Mouse (Mus musculus) adrenal gland, postnatal 25 days (tissue): ENCODE measurements around the gene Gpatch1. TPM values are rescaled to one million over a fixed set of nuclear protein-coding genes. Genes with fewer than 3 reads are reported as not detected.

Experiments used
- DNase-seq: peaks from one replicate; pipeline ENCODE4 v3.0.0; 2021; ENCODE audit warnings: mixed read lengths
- total RNA-seq: library from RNA; stranded (reverse); gene quantifications from 2 replicates; pipeline ENCODE4 v1.2.3, GENCODE M21; 2021

Gene Gpatch1
- total RNA-seq, 1 experiment from 2014 or later, result 21.9 TPM

DNA sequence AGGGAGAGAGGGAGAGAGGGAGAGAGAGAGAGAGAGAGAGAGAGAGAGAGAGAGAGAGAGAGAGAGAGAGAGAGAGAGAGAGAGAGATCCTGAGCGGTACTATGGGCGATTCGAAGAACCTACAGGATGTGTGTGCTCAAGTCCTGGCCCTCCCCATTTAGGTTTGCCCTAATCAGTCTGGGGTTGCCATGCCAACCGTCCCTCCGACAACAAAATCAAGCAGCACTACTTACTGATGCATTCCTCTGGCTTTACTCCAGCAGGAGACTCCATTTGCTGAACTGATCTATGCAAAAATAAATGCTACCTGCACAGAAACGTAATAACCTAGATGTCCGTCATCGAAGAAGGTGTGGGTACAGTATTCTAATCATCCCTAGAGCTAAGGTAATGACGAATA, 82.9 kb downstream of the Gpatch1 start:
- peak; percentile 62 for DNase-seq

DNA sequence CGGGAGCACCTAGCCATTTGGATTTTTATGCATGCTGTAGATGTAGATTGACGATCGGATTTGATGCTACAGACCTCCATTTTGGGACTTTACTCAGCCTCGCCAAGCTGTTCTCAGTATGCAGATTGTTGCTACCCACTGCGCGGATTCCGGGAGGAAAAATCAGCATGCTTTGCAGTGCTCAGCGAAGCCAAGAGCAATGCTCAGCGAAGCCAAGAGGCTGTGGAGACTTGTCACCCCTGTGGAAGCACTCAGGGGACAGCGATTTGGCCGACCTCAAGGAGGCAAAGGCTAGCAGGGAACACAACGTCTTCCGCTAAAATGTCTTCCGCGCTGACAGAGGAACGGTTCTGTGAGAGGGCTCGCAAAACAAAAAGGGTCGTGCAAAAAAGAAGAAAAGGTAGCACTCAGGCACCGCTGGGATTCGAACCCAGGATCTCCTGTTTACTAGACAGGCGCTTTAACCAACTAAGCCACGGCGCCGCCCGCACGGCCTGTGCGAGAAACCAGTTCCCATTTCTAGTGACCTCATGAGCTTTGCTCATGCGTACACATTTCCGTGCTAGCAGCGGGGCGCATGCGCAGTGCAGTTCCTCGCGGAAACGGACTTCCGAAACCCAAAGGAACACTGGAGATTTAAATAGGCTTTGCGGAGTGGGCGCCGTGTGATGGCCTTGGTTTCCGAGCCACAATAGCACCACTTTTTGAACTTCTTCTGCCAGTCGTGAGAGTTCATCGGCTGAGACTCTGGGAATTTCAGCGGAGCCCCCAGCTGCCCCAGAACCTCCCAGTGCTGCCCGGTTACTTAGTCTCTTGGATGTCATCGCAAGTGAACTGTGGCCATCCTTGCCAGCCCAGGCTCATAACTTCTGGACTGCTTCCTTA, 83.6 kb downstream of the Gpatch1 start:
- DNase-seq, result peak; percentile 97

DNA sequence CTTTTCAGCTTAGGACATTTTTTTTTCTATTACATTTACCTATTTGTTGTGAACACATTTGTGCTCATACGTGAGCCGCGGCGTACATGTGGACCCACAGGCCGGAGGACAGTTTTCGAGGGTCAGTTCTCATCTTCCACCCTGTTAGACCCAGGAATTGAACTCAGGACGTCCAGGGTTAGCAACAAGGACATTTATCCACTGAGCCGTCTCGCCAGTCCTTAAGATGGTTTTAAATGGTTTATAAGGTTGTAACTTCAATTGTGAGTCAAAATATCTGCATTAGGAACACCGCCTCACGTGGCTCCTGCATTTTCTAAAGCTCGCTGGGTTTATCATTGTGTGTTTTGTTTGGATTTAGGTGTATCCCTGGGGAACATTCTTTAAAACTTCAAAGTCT, 84.4 kb downstream of the Gpatch1 start:
- DNase-seq, result no peak

DNA sequence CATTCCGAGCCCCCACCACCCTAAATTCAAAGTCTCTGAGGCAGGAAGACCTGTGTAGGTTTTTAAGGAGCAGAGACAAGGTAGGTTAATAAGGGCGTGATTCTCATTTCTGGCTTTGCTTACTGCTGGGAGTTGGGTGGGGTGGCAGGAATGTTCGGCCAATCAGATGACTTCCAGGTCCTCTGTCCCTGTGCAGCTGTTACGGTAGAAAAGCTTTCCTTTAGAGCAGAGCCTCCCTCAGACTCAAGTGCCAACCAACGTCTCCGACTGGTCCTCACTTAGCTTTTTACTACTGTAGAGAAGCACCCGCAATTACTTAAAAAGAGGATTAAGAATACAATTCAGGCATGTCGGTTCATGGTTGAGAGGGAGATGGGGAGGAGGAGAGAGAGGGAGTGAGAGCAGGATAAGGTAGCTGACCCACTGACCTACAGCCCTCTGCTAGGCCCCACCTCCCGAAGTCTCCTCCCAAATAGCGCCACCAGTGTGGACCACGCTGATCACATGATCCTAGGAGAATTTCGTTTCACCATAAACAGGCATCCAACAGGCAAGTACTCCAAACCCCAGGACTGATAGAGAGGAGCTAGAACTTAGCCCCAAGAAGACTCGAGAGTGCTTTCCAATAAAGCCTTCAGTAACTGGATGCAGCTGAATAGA, 85.3 kb downstream of the Gpatch1 start:
- no peak for DNase-seq

DNA sequence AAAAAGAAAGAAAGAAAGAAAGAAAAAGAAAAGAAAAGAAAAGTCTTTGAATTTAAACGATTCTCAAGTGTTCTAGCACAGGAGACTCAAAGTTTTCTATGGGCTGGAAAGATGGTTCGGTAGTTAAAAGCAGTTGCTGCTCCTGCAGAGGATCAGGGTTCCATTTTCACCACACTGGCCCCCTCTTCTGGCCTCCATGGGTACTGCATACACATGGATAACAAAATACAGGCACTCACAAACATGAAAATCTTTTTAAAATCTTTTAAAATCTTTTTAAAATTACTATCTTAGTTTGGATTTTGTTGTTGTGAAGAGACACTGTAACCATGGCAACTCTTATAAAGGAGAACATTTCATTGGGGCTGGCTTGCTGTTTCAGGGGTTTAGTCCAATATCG, 87.9 kb downstream of the Gpatch1 start:
- no peak for DNase-seq

Other genes with a start within 250 kb of the Gpatch1 start
- 115 and 116 TPM in 2 replicates for gene Cebpa, start 199.1 kb downstream of the Gpatch1 start, total RNA-seq
- gene Slc7a10, start 132.1 kb downstream of the Gpatch1 start, total RNA-seq, result 2.8 and 3.0 TPM in 2 replicates
- 15.7 and 20.2 TPM in 2 replicates for gene Lrp3, start 102.9 kb downstream of the Gpatch1 start, total RNA-seq
- gene Rhpn2, start 15.7 kb upstream of the Gpatch1 start, total RNA-seq, result 1.7 and 2.8 TPM in 2 replicates
- gene Faap24, start 78.4 kb upstream of the Gpatch1 start, total RNA-seq, result 8.6 and 11.9 TPM in 2 replicates
- gene Cep89, start 78.6 kb upstream of the Gpatch1 start, total RNA-seq, result 20.0 and 27.3 TPM in 2 replicates
- not detected in 2 replicates for gene Slc7a9, start 130.4 kb upstream of the Gpatch1 start, total RNA-seq
- 0.15 TPM in 1 of 2 replicates, not detected in the other for gene Tdrd12, start 219.3 kb upstream of the Gpatch1 start, total RNA-seq
- 54.7 and 63.0 TPM in 2 replicates for gene Nudt19, start 237.9 kb upstream of the Gpatch1 start, total RNA-seq